Mouse (Mus musculus): ENCODE data around the gene Nfatc3. TPM values are rescaled to one million over a fixed set of nuclear protein-coding genes. Genes with fewer than 3 reads are reported as not detected.
A peak's percentile ranks its signal among the peaks of the same experiment; 100 is the strongest.

The Nfatc3 gene
- total and polyA plus RNA-seq, 2 experiments from 2014 or later, result 2.9 to 24.0 TPM

- DNase-seq (ENCODE audit: low spot score), result no peak
- no peak overlapping the region for H3K4me3 ChIP-seq (ENCODE audit: low read length)
- WGBS, result 93% methylated on average over 9 of the region's 9 CpGs
- H3K27me3 ChIP-seq (ENCODE audit: insufficient read depth, low read length), result no peaks in the 10 kb centered on the region
- peaks cover 3% of the 10 kb centered on the region; the same call in 1 of the 2 replicates for H3K4me1 ChIP-seq (ENCODE audit: insufficient read depth, low read length)
- no peak overlapping the region for H3K4me2 ChIP-seq (ENCODE audit: low read depth, low read length)
- no peak for ATAC-seq
- no peak for TF ChIP-seq CTCF (IDR thresholded peaks at IDR 0.05; ENCODE audit: low read depth)
- no peak overlapping the region for H3K9ac ChIP-seq (replicated peaks; ENCODE audit: low read length)
- H3K27ac ChIP-seq, result no peak overlapping the region
- peaks cover 27% of the 10 kb centered on the region; the same call in 1 of the 2 replicates for H3K36me3 ChIP-seq (ENCODE audit: insufficient read depth, low read length)
- no peaks in the 10 kb centered on the region for H3K9me3 ChIP-seq (ENCODE audit: low read length)
These were observed 104.6 kb downstream of the Nfatc3 start for GRCm38 (mm10) chr8:106163251-106163650.

- 49% methylated on average over 4 of the region's 4 CpGs for WGBS
- TF ChIP-seq CTCF (IDR thresholded peaks at IDR 0.05; ENCODE audit: low read depth), result peak; percentile 83
These were observed 106.8 kb downstream of the Nfatc3 start for GRCm38 (mm10) chr8:106165460-106165859.

DNA sequence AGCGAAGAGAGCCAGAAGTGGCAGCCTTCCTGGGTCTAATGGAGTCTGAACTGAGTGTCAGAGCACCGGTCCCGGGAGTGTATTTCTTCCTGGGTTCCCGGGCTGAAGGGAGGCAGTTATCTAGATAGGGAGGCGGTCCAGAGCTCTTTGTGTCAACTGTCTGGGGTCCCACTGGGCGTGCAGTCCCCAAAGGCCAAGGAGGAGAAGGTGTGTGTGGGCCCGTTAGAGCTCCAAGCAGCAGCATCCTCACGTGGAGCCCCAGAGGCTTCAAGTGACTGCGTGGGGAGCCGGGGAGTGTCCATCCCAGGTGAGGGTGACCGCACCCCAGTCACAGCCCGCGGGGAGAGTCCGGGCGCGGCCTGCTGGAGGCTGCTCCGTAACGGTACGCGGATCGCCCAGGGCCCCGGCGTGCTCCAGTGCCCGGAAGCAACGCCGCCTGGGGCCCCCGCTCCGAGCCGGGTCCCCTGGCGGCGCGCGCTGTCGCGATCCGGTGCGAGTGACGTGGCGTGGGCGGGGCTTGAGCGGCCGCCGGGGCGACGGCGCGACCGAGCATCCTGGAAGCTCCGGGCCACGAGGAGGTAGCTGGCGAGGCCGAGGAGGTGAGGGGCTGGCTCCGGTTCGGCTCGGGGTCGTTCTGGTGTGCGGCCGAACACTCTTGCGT, 109.8 kb downstream of the Nfatc3 start, which contains the start of gene Slc7a6:
Gene Slc7a6 (plus strand): TSS at position 502 of the 661 bp plus-strand sequence.
- Histone ChIP-seq H3K27me3 (ENCODE audit: insufficient read depth, low read length) (no peaks in the 10 kb centered on the region), H3K4me1 (ENCODE audit: insufficient read depth, low read length) (peaks cover 5% of the 10 kb centered on the region; the same call in 1 of the 2 replicates), H3K27ac (peak within 1 kb of the TSS; percentile 91), H3K4me2 (ENCODE audit: low read depth, low read length) (peak within 1 kb of the TSS; percentile 97), H3K9ac (replicated peaks; ENCODE audit: low read length) (peak within 1 kb of the TSS; percentile 74), H3K4me3 (ENCODE audit: low read length) (peak within 1 kb of the TSS; percentile 78), H3K9me3 (ENCODE audit: low read length) (no peaks in the 10 kb centered on the region), H3K36me3 (ENCODE audit: insufficient read depth, low read length) (peaks cover 8% of the 10 kb centered on the region; the same call in 1 of the 2 replicates)
- WGBS, result under 1% methylated on average over 58 of the region's 59 CpGs
- ATAC-seq (peak; percentile 90), DNase-seq (ENCODE audit: low spot score) (peak; percentile 89)
- TF ChIP-seq CTCF (IDR thresholded peaks at IDR 0.05; ENCODE audit: low read depth), result no peak

More at GRCm38 (mm10) chr8:106165460-106165859, 106.8 kb downstream of the Nfatc3 start:
- no peak for ATAC-seq
- Histone ChIP-seq H3K9me3 (ENCODE audit: low read length) (no peaks in the 10 kb centered on the region), H3K4me2 (ENCODE audit: low read depth, low read length) (no peak overlapping the region), H3K27ac (no peak overlapping the region), H3K4me1 (ENCODE audit: insufficient read depth, low read length) (peaks cover 5% of the 10 kb centered on the region; the same call in 1 of the 2 replicates), H3K27me3 (ENCODE audit: insufficient read depth, low read length) (no peaks in the 10 kb centered on the region), H3K36me3 (ENCODE audit: insufficient read depth, low read length) (peaks cover 27% of the 10 kb centered on the region; the same call in 1 of the 2 replicates), H3K9ac (replicated peaks; ENCODE audit: low read length) (no peak overlapping the region), H3K4me3 (ENCODE audit: low read length) (no peak overlapping the region)
- peak; percentile 70 for DNase-seq (ENCODE audit: low spot score)

DNA sequence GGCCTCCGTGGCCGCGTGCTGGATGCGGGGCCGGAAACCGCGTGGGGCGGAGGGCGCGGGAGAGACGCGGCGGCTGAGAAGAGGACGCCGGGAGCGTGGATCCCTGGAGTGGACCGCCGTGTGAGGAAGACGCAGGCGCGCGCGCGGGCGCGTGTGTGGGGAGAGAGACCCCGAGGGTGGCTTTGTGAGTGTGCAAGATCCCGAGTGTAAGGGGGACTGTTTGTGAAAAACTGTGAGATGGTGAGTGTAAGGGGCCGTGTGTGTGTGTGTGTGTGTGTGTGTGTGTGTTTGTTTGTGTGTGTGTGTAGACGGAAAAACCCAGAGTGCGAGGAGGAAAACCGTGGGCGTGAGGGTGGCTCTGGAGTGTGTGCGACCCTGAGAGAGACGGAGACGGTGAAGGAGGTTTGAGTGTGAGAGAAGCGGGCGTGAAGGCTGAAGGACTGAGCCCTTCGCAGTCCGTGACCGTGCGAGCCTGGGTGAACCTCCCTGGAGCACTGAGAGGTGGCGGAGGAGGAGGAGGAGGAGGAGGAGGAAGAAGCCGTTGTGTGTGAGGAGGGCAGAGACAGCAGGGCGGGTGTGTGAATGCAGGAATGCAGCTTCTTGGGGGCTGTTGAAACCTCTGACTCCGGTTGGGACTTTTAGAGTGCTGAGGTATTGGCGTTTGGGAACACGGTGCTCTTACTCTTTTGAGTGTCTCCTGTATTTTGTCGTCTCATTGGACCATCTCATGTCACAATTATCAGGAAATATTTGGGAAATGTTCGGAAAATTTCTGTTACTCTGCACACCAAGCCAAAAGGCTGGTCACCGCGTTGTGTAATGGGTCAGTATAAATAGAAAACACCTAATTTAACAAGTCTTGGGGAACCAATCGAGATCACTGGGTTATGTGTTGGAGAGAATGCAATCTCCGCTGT, 110.6 kb downstream of the Nfatc3 start:
- DNase-seq (ENCODE audit: low spot score), result peak; percentile 75
- 2% methylated on average over 53 of the region's 54 CpGs for WGBS
- no peak for TF ChIP-seq CTCF (IDR thresholded peaks at IDR 0.05; ENCODE audit: low read depth)

GRCm38 (mm10) chr8:106169934-106170480, 111.4 kb downstream of the Nfatc3 start:
- ATAC-seq, result no peak

More for the DNA sequence above, 110.6 kb downstream of the Nfatc3 start:
- ATAC-seq, result peak; percentile 84
- Histone ChIP-seq H3K4me2 (ENCODE audit: low read depth, low read length) (peak overlapping the region; percentile 97), H3K27me3 (ENCODE audit: insufficient read depth, low read length) (no peaks in the 10 kb centered on the region), H3K4me3 (ENCODE audit: low read length) (peak overlapping the region; percentile 78), H3K9me3 (ENCODE audit: low read length) (no peaks in the 10 kb centered on the region), H3K9ac (replicated peaks; ENCODE audit: low read length) (peak overlapping the region; percentile 74), H3K4me1 (ENCODE audit: insufficient read depth, low read length) (peaks cover 5% of the 10 kb centered on the region; the same call in 1 of the 2 replicates), H3K27ac (peak overlapping the region; percentile 91), H3K36me3 (ENCODE audit: insufficient read depth, low read length) (0 out of 2 replicates have a peak, but pooled peaks cover under 1% of the 10 kb centered on the region)

DNA sequence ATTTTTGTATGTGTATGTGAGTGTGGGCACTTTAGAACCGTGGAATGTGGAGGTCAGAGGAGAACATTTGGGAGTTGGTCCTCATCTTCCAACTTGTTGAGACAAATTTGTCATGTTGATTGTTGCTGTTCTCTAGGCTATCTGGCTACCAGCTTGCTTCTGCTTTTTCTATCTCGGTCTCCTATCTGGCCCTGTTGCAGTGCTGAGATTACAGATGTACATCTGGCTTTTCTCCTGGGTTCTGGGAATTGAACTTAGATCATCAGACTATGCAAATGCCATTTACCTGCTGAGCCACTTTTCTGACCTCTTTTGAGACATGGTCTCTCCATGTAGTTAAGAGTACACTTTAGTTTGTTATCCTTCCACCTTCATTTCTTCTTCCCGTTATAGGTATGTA, 114.9 kb downstream of the Nfatc3 start:
- H3K4me1 ChIP-seq (ENCODE audit: insufficient read depth, low read length), result no peaks in the 10 kb centered on the region
- 95% methylated on average over 3 of the region's 3 CpGs for WGBS
- no peak overlapping the region for H3K4me2 ChIP-seq (ENCODE audit: low read depth, low read length)
- H3K9ac ChIP-seq (replicated peaks; ENCODE audit: low read length), result no peak overlapping the region
- no peak overlapping the region for H3K4me3 ChIP-seq (ENCODE audit: low read length)
- H3K9me3 ChIP-seq (ENCODE audit: low read length), result no peaks in the 10 kb centered on the region
- H3K27ac ChIP-seq, result no peak overlapping the region
- no peaks in the 10 kb centered on the region for H3K27me3 ChIP-seq (ENCODE audit: insufficient read depth, low read length)
- ATAC-seq, result no peak
- DNase-seq (ENCODE audit: low spot score), result no peak
- no peak for TF ChIP-seq CTCF (IDR thresholded peaks at IDR 0.05; ENCODE audit: low read depth)
- no peaks in the 10 kb centered on the region for H3K36me3 ChIP-seq (ENCODE audit: insufficient read depth, low read length)

More at GRCm38 (mm10) chr8:106169934-106170480, 111.4 kb downstream of the Nfatc3 start:
- 31% methylated on average over 6 of the region's 6 CpGs for WGBS
- peak; percentile 51 for TF ChIP-seq CTCF (IDR thresholded peaks at IDR 0.05; ENCODE audit: low read depth)
- Histone ChIP-seq H3K4me2 (ENCODE audit: low read depth, low read length) (peak overlapping the region; percentile 97), H3K9me3 (ENCODE audit: low read length) (no peaks in the 10 kb centered on the region), H3K36me3 (ENCODE audit: insufficient read depth, low read length) (no peaks in the 10 kb centered on the region), H3K27me3 (ENCODE audit: insufficient read depth, low read length) (no peaks in the 10 kb centered on the region), H3K4me3 (ENCODE audit: low read length) (peak overlapping the region; percentile 78), H3K27ac (no peak overlapping the region; the same call in 1 of the 2 replicates), H3K9ac (replicated peaks; ENCODE audit: low read length) (peak overlapping the region; percentile 74), H3K4me1 (ENCODE audit: insufficient read depth, low read length) (peaks cover 5% of the 10 kb centered on the region; the same call in 1 of the 2 replicates)
- DNase-seq (ENCODE audit: low spot score), result peak; percentile 18

Measured in hindbrain, postnatal 0 days (tissue).